Mouse (Mus musculus): ENCODE measurements around the gene Cc2d1a. TPM values are rescaled to one million over a fixed set of nuclear protein-coding genes. Genes with fewer than 3 reads are reported as not detected.

Cc2d1a gene
- total RNA-seq, 1 experiment: 17.7 TPM

DNA sequence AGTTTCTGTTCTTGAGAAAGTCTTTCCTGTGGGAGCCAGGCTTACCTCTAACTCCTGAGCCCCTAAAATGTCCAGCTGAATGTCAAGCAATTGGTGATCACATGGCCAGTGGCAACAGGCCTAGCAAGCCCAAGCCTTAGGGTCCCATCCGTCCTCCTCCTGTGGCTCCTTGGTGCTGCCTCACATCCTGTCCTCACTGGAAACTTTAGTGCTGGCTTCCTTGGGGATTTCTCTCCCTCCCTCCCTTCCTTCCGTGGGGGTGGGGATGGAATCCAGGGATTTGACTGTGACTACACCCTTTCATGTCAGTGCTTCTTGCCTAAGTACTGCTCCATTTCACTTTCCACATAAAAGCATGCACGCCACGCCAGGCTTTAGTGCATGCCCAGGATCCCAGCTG lies 41.9 kb upstream of the Cc2d1a start:
- DNase-seq (ENCODE audit: low read depth, low spot score): no peak
- peaks cover 9 to 18% of the 10 kb centered on the region in 2 experiments; a peak in 3 of 4 replicates for H3K4me1 ChIP-seq (ENCODE audit: control insufficient read depth in 2 of 2, insufficient read depth in 2 of 2, low read length in 2 of 2, poor library complexity in 1 of 2)
- H3K9me3 ChIP-seq (ENCODE audit: control insufficient read depth, insufficient read depth, low read depth, low read length): no peaks in the 10 kb centered on the region
- peak overlapping the region; percentile 68; the same call in 1 of the 2 replicates for H3K9ac ChIP-seq (ENCODE audit: insufficient read depth, low read depth, low read length, poor library complexity, severe bottlenecking)
- H3K36me3 ChIP-seq (ENCODE audit: control insufficient read depth, insufficient read depth, low read length, poor library complexity, severe bottlenecking): no peaks in the 10 kb centered on the region
- in situ Hi-C loops (cut with MboI; ENCODE audit: low sequenced_read_pairs in 2 of 2, unreplicated experiment in 2 of 2): no loop called here
- TF ChIP-seq MAFK (IDR thresholded peaks at IDR 0.05; ENCODE audit: insufficient read depth, low read depth, low read length): no peak
- TF ChIP-seq ZNF384 (IDR thresholded peaks at IDR 0.05; ENCODE audit: low read depth, low read length): no peak
- TF ChIP-seq HCFC1 (IDR thresholded peaks at IDR 0.05; ENCODE audit: borderline replicate concordance, insufficient read depth, low read length): no peak
- TF ChIP-seq CHD2 (IDR thresholded peaks at IDR 0.05; ENCODE audit: low read depth, low read length): no peak
- no peak for TF ChIP-seq ZC3H11A (IDR thresholded peaks at IDR 0.05; ENCODE audit: borderline replicate concordance, low read depth, low read length)
- peak overlapping the region; percentile 66 for H3K27ac ChIP-seq (ENCODE audit: insufficient read depth, low read depth, low read length, poor library complexity, severe bottlenecking)
- peak overlapping the region in 1 of 2 experiments; percentile 36; a peak in 2 of 4 replicates for H3K4me3 ChIP-seq (ENCODE audit: insufficient read depth in 1 of 2, low read depth in 1 of 2, low read length in 2 of 2, poor library complexity in 1 of 2, severe bottlenecking in 1 of 2)

- no peak for TF ChIP-seq CHD2 (IDR thresholded peaks at IDR 0.05; ENCODE audit: low read depth, low read length)
- no peak for TF ChIP-seq MAFK (IDR thresholded peaks at IDR 0.05; ENCODE audit: insufficient read depth, low read depth, low read length)
- no peak for TF ChIP-seq HCFC1 (IDR thresholded peaks at IDR 0.05; ENCODE audit: borderline replicate concordance, insufficient read depth, low read length)
- TF ChIP-seq ZNF384 (IDR thresholded peaks at IDR 0.05; ENCODE audit: low read depth, low read length): no peak
- TF ChIP-seq ZC3H11A (IDR thresholded peaks at IDR 0.05; ENCODE audit: borderline replicate concordance, low read depth, low read length): no peak
- DNase-seq (ENCODE audit: low read depth, low spot score): no peak
- Histone ChIP-seq H3K27ac (ENCODE audit: insufficient read depth, low read depth, low read length, poor library complexity, severe bottlenecking) (peak overlapping the region; percentile 14; the same call in 1 of the 2 replicates), H3K9me3 (ENCODE audit: control insufficient read depth, insufficient read depth, low read depth, low read length) (no peaks in the 10 kb centered on the region), H3K4me3 (ENCODE audit: insufficient read depth in 1 of 2, low read depth in 1 of 2, low read length in 2 of 2, poor library complexity in 1 of 2, severe bottlenecking in 1 of 2) (peak overlapping the region in 1 of 2 experiments; percentile 15; a peak in 2 of 4 replicates), H3K4me1 (ENCODE audit: control insufficient read depth in 2 of 2, insufficient read depth in 2 of 2, low read length in 2 of 2, poor library complexity in 1 of 2) (peaks cover 9 to 20% of the 10 kb centered on the region in 2 experiments), H3K36me3 (ENCODE audit: control insufficient read depth, insufficient read depth, low read length, poor library complexity, severe bottlenecking) (no peaks in the 10 kb centered on the region), H3K9ac (ENCODE audit: insufficient read depth, low read depth, low read length, poor library complexity, severe bottlenecking) (peak overlapping the region; percentile 68; the same call in 1 of the 2 replicates)
- in situ Hi-C loops (cut with MboI; ENCODE audit: low sequenced_read_pairs in 2 of 2, unreplicated experiment in 2 of 2): no loop called here
Observed at GRCm38 (mm10) chr8:84188671-84189070, 40.9 kb upstream of the Cc2d1a start.

- DNase-seq (ENCODE audit: low read depth, low spot score): peak; percentile 84
- TF ChIP-seq HCFC1 (IDR thresholded peaks at IDR 0.05; ENCODE audit: borderline replicate concordance, insufficient read depth, low read length) (no peak; the same call in 1 of the 2 replicates), ZC3H11A (IDR thresholded peaks at IDR 0.05; ENCODE audit: borderline replicate concordance, low read depth, low read length) (peak; percentile 18; the same call in 1 of the 2 replicates)
- no peaks in the 10 kb centered on the region for H3K36me3 ChIP-seq (ENCODE audit: control insufficient read depth, insufficient read depth, low read length, poor library complexity, severe bottlenecking)
- no peaks in the 10 kb centered on the region for H3K9me3 ChIP-seq (ENCODE audit: control insufficient read depth, insufficient read depth, low read depth, low read length)
- peak overlapping the region; percentile 99 for H3K27ac ChIP-seq (ENCODE audit: insufficient read depth, low read depth, low read length, poor library complexity, severe bottlenecking)
- H3K4me1 ChIP-seq (ENCODE audit: control insufficient read depth in 2 of 2, insufficient read depth in 2 of 2, low read length in 2 of 2, poor library complexity in 1 of 2): peaks cover 9 to 20% of the 10 kb centered on the region in 2 experiments
- in situ Hi-C loops (cut with MboI; ENCODE audit: low sequenced_read_pairs in 2 of 2, unreplicated experiment in 2 of 2): no loop called here
- peak overlapping the region; percentile 14 to 66 for H3K4me3 ChIP-seq (ENCODE audit: insufficient read depth in 1 of 2, low read depth in 1 of 2, low read length in 2 of 2, poor library complexity in 1 of 2, severe bottlenecking in 1 of 2)
- peak overlapping the region; percentile 86 for H3K9ac ChIP-seq (ENCODE audit: insufficient read depth, low read depth, low read length, poor library complexity, severe bottlenecking)
Observed at GRCm38 (mm10) chr8:84187065-84187755, 39.5 kb upstream of the Cc2d1a start.

- Histone ChIP-seq H3K27ac (ENCODE audit: insufficient read depth, low read depth, low read length, poor library complexity, severe bottlenecking) (peak overlapping the region; percentile 99), H3K4me3 (ENCODE audit: insufficient read depth in 1 of 2, low read depth in 1 of 2, low read length in 2 of 2, poor library complexity in 1 of 2, severe bottlenecking in 1 of 2) (peak overlapping the region; percentile 14 to 66), H3K4me1 (ENCODE audit: control insufficient read depth in 2 of 2, insufficient read depth in 2 of 2, low read length in 2 of 2, poor library complexity in 1 of 2) (peaks cover 9 to 17% of the 10 kb centered on the region in 2 experiments), H3K9ac (ENCODE audit: insufficient read depth, low read depth, low read length, poor library complexity, severe bottlenecking) (peak overlapping the region; percentile 86; the same call in 1 of the 2 replicates), H3K9me3 (ENCODE audit: control insufficient read depth, insufficient read depth, low read depth, low read length) (no peaks in the 10 kb centered on the region), H3K36me3 (ENCODE audit: control insufficient read depth, insufficient read depth, low read length, poor library complexity, severe bottlenecking) (no peaks in the 10 kb centered on the region)
- in situ Hi-C loops (cut with MboI; ENCODE audit: low sequenced_read_pairs in 2 of 2, unreplicated experiment in 2 of 2): no loop called here
- TF ChIP-seq CHD2 (IDR thresholded peaks at IDR 0.05; ENCODE audit: low read depth, low read length) (no peak), MAFK (IDR thresholded peaks at IDR 0.05; ENCODE audit: insufficient read depth, low read depth, low read length) (no peak), ZNF384 (IDR thresholded peaks at IDR 0.05; ENCODE audit: low read depth, low read length) (no peak), ZC3H11A (IDR thresholded peaks at IDR 0.05; ENCODE audit: borderline replicate concordance, low read depth, low read length) (peak; percentile 40; the same call in 1 of the 2 replicates), HCFC1 (IDR thresholded peaks at IDR 0.05; ENCODE audit: borderline replicate concordance, insufficient read depth, low read length) (no peak)
- peak; percentile 97 for DNase-seq (ENCODE audit: low read depth, low spot score)
Observed at GRCm38 (mm10) chr8:84186547-84186946, 38.8 kb upstream of the Cc2d1a start.

Data from ES-E14 (cell line).